Mouse (Mus musculus) WW6 (cell line): ENCODE results near the gene Scn4b.

Experiments used
- DNase-seq: peaks from one replicate; pipeline ENCODE4 v3.0.0-alpha.2; 2013; ENCODE audit warnings: low read depth, low spot score

The Scn4b gene

GRCm38 (mm10) chr9:45126941-45127340 is 11.3 kb upstream of the Scn4b start:
- DNase-seq: no peak

GRCm38 (mm10) chr9:45130119-45130518 is 8.1 kb upstream of the Scn4b start:
- DNase-seq: no peak

- no peak for DNase-seq
Measured at GRCm38 (mm10) chr9:45133484-45134310, 4.5 kb upstream of the Scn4b start.

GRCm38 (mm10) chr9:45136442-45137169 is 1.6 kb upstream of the Scn4b start:
- DNase-seq: no peak

GRCm38 (mm10) chr9:45139082-45139481 is 887 bp downstream of the Scn4b start:
- DNase-seq: no peak

- no peak for DNase-seq
Measured at GRCm38 (mm10) chr9:45140945-45141344, 2.8 kb downstream of the Scn4b start.

GRCm38 (mm10) chr9:45142686-45143085 is 4.5 kb downstream of the Scn4b start:
- DNase-seq: no peak

- no peak for DNase-seq
Measured at GRCm38 (mm10) chr9:45145533-45146266, 7.5 kb downstream of the Scn4b start.

- no peak for DNase-seq
Measured at GRCm38 (mm10) chr9:45146267-45146597, 8.0 kb downstream of the Scn4b start.

GRCm38 (mm10) chr9:45150933-45151332 is 12.7 kb downstream of the Scn4b start:
- no peak for DNase-seq

GRCm38 (mm10) chr9:45153361-45153760 is 15.2 kb downstream of the Scn4b start:
- no peak for DNase-seq

- DNase-seq: no peak
Measured at GRCm38 (mm10) chr9:45167903-45168302, 29.7 kb downstream of the Scn4b start.

- DNase-seq: no peak
Measured at GRCm38 (mm10) chr9:45170150-45170549, 32.0 kb downstream of the Scn4b start.

- DNase-seq: no peak
Measured at GRCm38 (mm10) chr9:45171073-45171610, 32.9 kb downstream of the Scn4b start.

- no peak for DNase-seq
Measured at GRCm38 (mm10) chr9:45173475-45173874, 35.3 kb downstream of the Scn4b start.

GRCm38 (mm10) chr9:45179282-45179681 is 41.1 kb downstream of the Scn4b start:
- no peak for DNase-seq

- no peak for DNase-seq
Measured at GRCm38 (mm10) chr9:45181770-45182169, 43.6 kb downstream of the Scn4b start, which contains the start of gene BC049352. BC049352 (plus strand) TSS chr9:45182007.

- no peak for DNase-seq
Measured at GRCm38 (mm10) chr9:45182521-45182920, 44.3 kb downstream of the Scn4b start.

GRCm38 (mm10) chr9:45183266-45183665 is 45.1 kb downstream of the Scn4b start:
- DNase-seq: no peak

GRCm38 (mm10) chr9:45185250-45185649 is 47.1 kb downstream of the Scn4b start:
- no peak for DNase-seq

- no peak for DNase-seq
Measured at GRCm38 (mm10) chr9:45188570-45189563, 50.7 kb downstream of the Scn4b start.
